Mouse (Mus musculus): ENCODE measurements around the gene Gm8720. TPM values are rescaled to one million over a fixed set of nuclear protein-coding genes. Genes with fewer than 3 reads are reported as not detected.
"Not testable (repeated sequence)": the region's sequence is repeated elsewhere in the genome, so short reads cannot be mapped to it uniquely, and the experiment has no call there.

Gene Gm8720
- not detected in 2 replicates for polyA plus RNA-seq (2015; fragmentation: Nextera tagmentation; extraction: Ambion mirVana)

DNA sequence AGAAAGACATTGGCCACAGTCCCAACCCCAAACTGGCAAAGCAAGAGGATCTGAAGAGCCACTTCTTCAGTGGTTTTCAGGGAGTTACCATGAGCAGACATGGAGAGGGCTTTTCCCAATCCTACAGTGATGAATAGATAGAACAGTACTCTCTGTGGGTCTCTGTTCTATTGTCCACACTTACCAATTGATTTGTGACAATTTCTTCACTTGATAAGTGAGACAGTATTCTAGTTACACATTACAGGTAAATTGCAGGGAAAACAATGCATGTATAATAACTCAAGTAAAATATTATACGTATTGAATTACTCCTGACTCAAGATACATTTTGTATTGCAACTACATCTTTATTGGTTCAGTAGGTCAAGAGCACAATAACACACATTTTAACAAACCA lies at the start of gene Gm8720:
TSS of gene Gm8720 (minus strand) at position 101 of the 400 bp plus-strand sequence.
- H3K27ac ChIP-seq; H3K4me2 ChIP-seq (replicated peaks); H3K4me3 ChIP-seq (replicated peaks); H3K4me1 ChIP-seq (replicated peaks); H3K9ac ChIP-seq; H3K36me3 ChIP-seq; H3K27me3 ChIP-seq (replicated peaks); H3K9me3 ChIP-seq; ATAC-seq: not testable (repeated sequence)
- no CpG with 5 or more reads among the region's 1 CpGs for WGBS

DNA sequence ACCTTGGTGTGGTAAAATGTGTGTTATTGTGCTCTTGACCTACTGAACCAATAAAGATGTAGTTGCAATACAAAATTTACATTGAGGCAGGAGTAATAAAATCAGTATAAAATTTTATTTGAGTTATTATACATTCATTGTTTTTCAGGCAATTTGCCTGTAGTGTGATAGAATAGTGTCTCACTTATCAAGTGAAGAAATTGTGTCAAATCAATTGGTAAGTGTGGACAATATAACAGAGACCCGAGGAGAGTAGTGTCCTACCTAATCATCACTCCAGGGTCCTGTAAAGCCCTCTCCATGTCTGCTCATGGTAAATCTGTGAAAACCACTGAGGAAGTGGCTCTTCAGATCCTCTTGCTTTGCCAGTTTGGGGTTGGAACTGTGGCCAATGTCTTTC lies 12.0 kb downstream of the Gm8720 start, which contains the start of gene Vmn1r163:
TSS of gene Vmn1r163 (plus strand) at position 301 of the 400 bp plus-strand sequence.
- H3K4me1 ChIP-seq (replicated peaks); H3K9me3 ChIP-seq; H3K36me3 ChIP-seq; H3K9ac ChIP-seq; H3K27me3 ChIP-seq (replicated peaks); ATAC-seq; H3K27ac ChIP-seq; H3K4me2 ChIP-seq (replicated peaks); H3K4me3 ChIP-seq (replicated peaks): not testable (repeated sequence)
- WGBS: no CpG with 5 or more reads among the region's 1 CpGs

DNA sequence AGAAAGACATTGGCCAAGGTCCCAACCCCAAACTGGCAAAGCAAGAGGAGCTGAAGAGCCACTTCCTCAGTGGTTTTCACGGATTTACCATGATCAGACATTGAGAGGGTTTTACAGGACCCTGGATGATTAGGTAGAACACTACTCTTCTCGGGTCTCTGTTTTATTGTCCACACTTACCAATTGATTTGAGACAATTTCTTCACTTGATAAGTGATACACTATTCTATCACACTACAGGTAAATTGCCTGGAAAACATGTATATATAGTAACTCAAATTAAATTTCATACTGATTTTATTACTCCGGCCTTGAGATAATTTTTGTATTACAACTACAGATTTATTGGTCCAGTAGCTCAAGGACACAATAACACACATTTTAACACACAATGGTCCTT lies 47.4 kb downstream of the Gm8720 start, which contains the start of gene Gm4216:
TSS of gene Gm4216 (minus strand) at position 101 of the 400 bp plus-strand sequence.
- H3K4me2 ChIP-seq (replicated peaks); ATAC-seq; H3K36me3 ChIP-seq; H3K4me1 ChIP-seq (replicated peaks); H3K9me3 ChIP-seq; H3K27ac ChIP-seq; H3K9ac ChIP-seq; H3K4me3 ChIP-seq (replicated peaks); H3K27me3 ChIP-seq (replicated peaks): not testable (repeated sequence)
- WGBS: no CpG with 5 or more reads among the region's 3 CpGs

Other genes starting within 250 kb of the Gm8720 start
- gene Vmn1r159, start 223.9 kb downstream of the Gm8720 start, polyA plus RNA-seq (2015; fragmentation: Nextera tagmentation; extraction: Ambion mirVana): not detected in 2 replicates
- gene Vmn1r160, start 196.2 kb downstream of the Gm8720 start, polyA plus RNA-seq (2015; fragmentation: Nextera tagmentation; extraction: Ambion mirVana): not detected in 2 replicates
- not detected in 2 replicates for gene Gm4214, start 82.8 kb downstream of the Gm8720 start, polyA plus RNA-seq (2015; fragmentation: Nextera tagmentation; extraction: Ambion mirVana)
- not detected in 2 replicates for gene Gm4216, start 47.5 kb downstream of the Gm8720 start, polyA plus RNA-seq (2015; fragmentation: Nextera tagmentation; extraction: Ambion mirVana)
- not detected in 2 replicates for gene Vmn1r163, start 11.9 kb downstream of the Gm8720 start, polyA plus RNA-seq (2015; fragmentation: Nextera tagmentation; extraction: Ambion mirVana)
- not detected in 2 replicates for gene Gm10662, start 77.0 kb upstream of the Gm8720 start, polyA plus RNA-seq (2015; fragmentation: Nextera tagmentation; extraction: Ambion mirVana)
- gene Vmn1r165, start 149.9 kb upstream of the Gm8720 start, polyA plus RNA-seq (2015; fragmentation: Nextera tagmentation; extraction: Ambion mirVana): not detected in 2 replicates
- gene Vmn1r166, start 184.2 kb upstream of the Gm8720 start, polyA plus RNA-seq (2015; fragmentation: Nextera tagmentation; extraction: Ambion mirVana): not detected in 2 replicates
- gene Gm6902, start 211.4 kb upstream of the Gm8720 start, polyA plus RNA-seq (2015; fragmentation: Nextera tagmentation; extraction: Ambion mirVana): not detected in 2 replicates
- not detected in 2 replicates for gene Nlrp4e, start 233.7 kb upstream of the Gm8720 start, polyA plus RNA-seq (2015; fragmentation: Nextera tagmentation; extraction: Ambion mirVana)